ENCODE assay signal across 14 mouse cellular contexts in genomic region chr13:62907527-62908162, GRCm38 (mm10). TPM values are rescaled to one million over a fixed set of nuclear protein-coding genes. Genes with fewer than 3 reads are reported as not detected.
DNase-seq lines count a peak whose midpoint lies in the region; ATAC-seq and TF ChIP-seq lines count a peak whose summit lies in the region.
"Had no signal": no experiment of that assay in that cellular context is flagged by ENCODE, and none has a peak within 500 bp of the region (broad histone marks: within the 10 kb centered on the region; RNA-seq: fewer than 3 reads in every experiment).

No protein-coding gene starts in this region.

- peaks cover 16% of the 10 kb centered on the region for H3K4me1 ChIP-seq in hindbrain, embryonic 10.5 days (replicated peaks)
- H3K4me1 ChIP-seq in hindbrain, embryonic 12.5 days, result peaks cover 6% of the 10 kb centered on the region
- no peaks in the 10 kb centered on the region for H3K4me1 ChIP-seq in lung, postnatal 0 days (ENCODE audit: insufficient read depth, low read depth, low read length)
- H3K4me1 ChIP-seq in embryonic facial prominence, embryonic 15.5 days, result peaks cover 14% of the 10 kb centered on the region
- H3K4me1 ChIP-seq in neural tube, embryonic 13.5 days (replicated peaks), result peaks cover 18% of the 10 kb centered on the region

- H3K36me3 ChIP-seq in hindbrain, embryonic 10.5 days, result no peaks in the 10 kb centered on the region
- H3K36me3 ChIP-seq in hindbrain, embryonic 12.5 days, result no peaks in the 10 kb centered on the region
- no peaks in the 10 kb centered on the region for H3K36me3 ChIP-seq in lung, postnatal 0 days (ENCODE audit: insufficient read depth, low read length)
- no peaks in the 10 kb centered on the region for H3K36me3 ChIP-seq in embryonic facial prominence, embryonic 15.5 days
- H3K36me3 ChIP-seq in neural tube, embryonic 13.5 days, result no peaks in the 10 kb centered on the region
- H3K36me3 ChIP-seq: liver, embryonic 13.5 days had no signal

- DNase-seq in hindbrain, embryonic 10.5 days (ENCODE audit: low spot score), result no peak
- DNase-seq in lung, postnatal 0 days (ENCODE audit: low spot score), result no peak
- DNase-seq in lung, postnatal 4 days, result no peak
- no peak for DNase-seq in embryo, embryonic 10 days (ENCODE audit: low spot score)
- DNase-seq in heart, postnatal 10 days, result no peak
- DNase-seq: layer of hippocampus, postnatal 36 days; liver, embryonic 13.5 days; spleen, adult 18-20 months; thymus, postnatal 14 days had no signal

- intact Hi-C loops in heart, postnatal 10 days (cut with DNase I), result no loop called here

- 0 out of 2 replicates have a peak overlapping the region, but pooled peaks have one; percentile 16 for H3K27ac ChIP-seq in hindbrain, embryonic 10.5 days
- H3K27ac ChIP-seq in hindbrain, embryonic 12.5 days, result no peak overlapping the region
- no peak overlapping the region for H3K27ac ChIP-seq in lung, postnatal 0 days (ENCODE audit: low read length)
- H3K27ac ChIP-seq in embryonic facial prominence, embryonic 15.5 days (replicated peaks), result no peak overlapping the region
- H3K27ac ChIP-seq in neural tube, embryonic 13.5 days (replicated peaks), result peak overlapping the region; percentile 63
- H3K27ac ChIP-seq: heart, adult 2 months had no signal

- no peak for TF ChIP-seq CTCF in lung, postnatal 0 days (IDR thresholded peaks at IDR 0.05)

- H3K9ac ChIP-seq in hindbrain, embryonic 12.5 days, result no peak overlapping the region
- no peak overlapping the region for H3K9ac ChIP-seq in lung, postnatal 0 days (replicated peaks; ENCODE audit: low read depth)
- no peak overlapping the region for H3K9ac ChIP-seq in embryonic facial prominence, embryonic 15.5 days
- H3K9ac ChIP-seq in neural tube, embryonic 13.5 days, result no peak overlapping the region
- H3K9ac ChIP-seq: liver, embryonic 13.5 days had no signal

- no peak overlapping the region for H3K4me3 ChIP-seq in hindbrain, embryonic 10.5 days
- H3K4me3 ChIP-seq in hindbrain, embryonic 12.5 days, result no peak overlapping the region
- no peak overlapping the region for H3K4me3 ChIP-seq in lung, postnatal 0 days (ENCODE audit: low read depth, low read length)
- H3K4me3 ChIP-seq in embryonic facial prominence, embryonic 15.5 days (replicated peaks), result peak overlapping the region; percentile 25
- no peak overlapping the region for H3K4me3 ChIP-seq in neural tube, embryonic 13.5 days
- H3K4me3 ChIP-seq: heart, adult 2 months; liver, embryonic 13.5 days had no signal

- H3K9me3 ChIP-seq in hindbrain, embryonic 10.5 days, result no peaks in the 10 kb centered on the region
- no peaks in the 10 kb centered on the region for H3K9me3 ChIP-seq in hindbrain, embryonic 12.5 days (replicated peaks)
- H3K9me3 ChIP-seq in lung, postnatal 0 days (ENCODE audit: low read length), result no peaks in the 10 kb centered on the region
- no peaks in the 10 kb centered on the region for H3K9me3 ChIP-seq in embryonic facial prominence, embryonic 15.5 days (replicated peaks)
- no peaks in the 10 kb centered on the region for H3K9me3 ChIP-seq in neural tube, embryonic 13.5 days
- H3K9me3 ChIP-seq: liver, embryonic 13.5 days had no signal

- WGBS in hindbrain, embryonic 10.5 days, result 83% methylated on average over 14 of the region's 14 CpGs
- WGBS in hindbrain, embryonic 12.5 days, result 71% methylated on average over 14 of the region's 14 CpGs
- 71% methylated on average over 14 of the region's 14 CpGs for WGBS in lung, postnatal 0 days
- WGBS in embryonic facial prominence, embryonic 15.5 days, result 26% methylated on average over 14 of the region's 14 CpGs
- 61% methylated on average over 14 of the region's 14 CpGs for WGBS in neural tube, embryonic 13.5 days

- no peak for ATAC-seq in hindbrain, embryonic 12.5 days (ENCODE audit: low FRiP score)
- peak; percentile 40; the same call in 1 of the 2 replicates for ATAC-seq in lung, postnatal 0 days
- no peak for ATAC-seq in embryonic facial prominence, embryonic 15.5 days (ENCODE audit: insufficient number of reproducible peaks, low FRiP score, low TSS enrichment, low read depth)
- ATAC-seq in neural tube, embryonic 13.5 days (ENCODE audit: low read depth), result no peak

- no peak overlapping the region for H3K4me2 ChIP-seq in hindbrain, embryonic 12.5 days (replicated peaks)
- H3K4me2 ChIP-seq in lung, postnatal 0 days (replicated peaks; ENCODE audit: low read depth, low read length), result no peak overlapping the region
- peak overlapping the region; percentile 44 for H3K4me2 ChIP-seq in embryonic facial prominence, embryonic 15.5 days (replicated peaks)
- peak overlapping the region; percentile 35 for H3K4me2 ChIP-seq in neural tube, embryonic 13.5 days
- H3K4me2 ChIP-seq: liver, embryonic 13.5 days had no signal

- no peak for TF ChIP-seq EP300 in lung, postnatal 0 days (IDR thresholded peaks at IDR 0.05)

- H3K27me3 ChIP-seq in hindbrain, embryonic 10.5 days (ENCODE audit: insufficient read depth, poor library complexity, severe bottlenecking), result no peaks in the 10 kb centered on the region
- H3K27me3 ChIP-seq in hindbrain, embryonic 12.5 days, result no peaks in the 10 kb centered on the region
- no peaks in the 10 kb centered on the region for H3K27me3 ChIP-seq in lung, postnatal 0 days (replicated peaks; ENCODE audit: insufficient read depth, low read length)
- no peaks in the 10 kb centered on the region for H3K27me3 ChIP-seq in embryonic facial prominence, embryonic 15.5 days
- no peaks in the 10 kb centered on the region for H3K27me3 ChIP-seq in neural tube, embryonic 13.5 days
- H3K27me3 ChIP-seq: liver, embryonic 13.5 days had no signal

RNA-seq across cellular contexts. Expression of gene Fbp1, which starts 19.6 kb away (rescaled TPM):
- polyA plus RNA-seq in hindbrain, embryonic 10.5 days (2016; fragmentation: Nextera tagmentation; extraction: Ambion mirVana), result 0.12 TPM in 1 of 2 replicates, not detected in the other
- polyA plus RNA-seq in hindbrain, embryonic 12.5 days (2016; fragmentation: Nextera tagmentation; extraction: Ambion mirVana), result 0.19 TPM in 1 of 2 replicates, not detected in the other
- 1.1 and 2.4 TPM in 2 replicates for polyA plus RNA-seq in lung, postnatal 0 days (2015; fragmentation: Nextera tagmentation; extraction: Ambion mirVana)
- polyA plus RNA-seq in embryonic facial prominence, embryonic 15.5 days (2015; fragmentation: Nextera tagmentation; extraction: Ambion mirVana), result 3.5 and 5.2 TPM in 2 replicates
- polyA plus RNA-seq in neural tube, embryonic 13.5 days (2015; fragmentation: Nextera tagmentation; extraction: Ambion mirVana), result 2.3 and 2.9 TPM in 2 replicates
- total RNA-seq in heart, postnatal 10 days (2021), result not detected
- total RNA-seq: heart, adult 2 months had no signal

RNA-seq across cellular contexts. Expression of gene Fbp2, which starts 49.4 kb away (rescaled TPM):
- 0.20 TPM in 1 of 2 replicates, not detected in the other for polyA plus RNA-seq in hindbrain, embryonic 10.5 days (2016; fragmentation: Nextera tagmentation; extraction: Ambion mirVana)
- polyA plus RNA-seq in hindbrain, embryonic 12.5 days (2016; fragmentation: Nextera tagmentation; extraction: Ambion mirVana), result 0.29 and 0.36 TPM in 2 replicates
- 1.2 and 2.7 TPM in 2 replicates for polyA plus RNA-seq in lung, postnatal 0 days (2015; fragmentation: Nextera tagmentation; extraction: Ambion mirVana)
- polyA plus RNA-seq in embryonic facial prominence, embryonic 15.5 days (2015; fragmentation: Nextera tagmentation; extraction: Ambion mirVana), result 2.6 and 2.9 TPM in 2 replicates
- polyA plus RNA-seq in neural tube, embryonic 13.5 days (2015; fragmentation: Nextera tagmentation; extraction: Ambion mirVana), result 0.33 and 0.51 TPM in 2 replicates
- total RNA-seq in heart, postnatal 10 days (2021), result 10 to 100 TPM; 33.8 to 39.5 TPM
- total RNA-seq: layer of hippocampus, postnatal 36 days; megakaryocyte-erythroid progenitor cell, adult 5-6 weeks had no signal
- polyA plus RNA-seq: liver, embryonic 13.5 days had no signal

RNA-seq across cellular contexts. Expression of gene 2010111I01Rik, which starts 57.0 kb away (rescaled TPM):
- 34.6 and 43.5 TPM in 2 replicates for polyA plus RNA-seq in hindbrain, embryonic 10.5 days (2016; fragmentation: Nextera tagmentation; extraction: Ambion mirVana)
- polyA plus RNA-seq in hindbrain, embryonic 12.5 days (2016; fragmentation: Nextera tagmentation; extraction: Ambion mirVana), result 47.6 and 68.4 TPM in 2 replicates
- 128 and 130 TPM in 2 replicates for polyA plus RNA-seq in lung, postnatal 0 days (2015; fragmentation: Nextera tagmentation; extraction: Ambion mirVana)
- polyA plus RNA-seq in embryonic facial prominence, embryonic 15.5 days (2015; fragmentation: Nextera tagmentation; extraction: Ambion mirVana), result 197 and 226 TPM in 2 replicates
- 77.8 and 87.6 TPM in 2 replicates for polyA plus RNA-seq in neural tube, embryonic 13.5 days (2015; fragmentation: Nextera tagmentation; extraction: Ambion mirVana)
- 100 to 1,000 TPM; 121 to 143 TPM for total RNA-seq in heart, postnatal 10 days (2021)

Comparison
In these comparisons a context has a peak if more than half of its experiments do, and no peak if none do; other contexts are left out.
1. H3K27ac ChIP-seq: peak in hindbrain, embryonic 10.5 days (single experiment) and neural tube, embryonic 13.5 days (single experiment); none in hindbrain, embryonic 12.5 days (single experiment), lung, postnatal 0 days (single experiment) and embryonic facial prominence, embryonic 15.5 days (single experiment).
2. H3K4me2 ChIP-seq: peak in embryonic facial prominence, embryonic 15.5 days (single experiment) and neural tube, embryonic 13.5 days (single experiment); none in hindbrain, embryonic 12.5 days (single experiment) and lung, postnatal 0 days (single experiment).